Comparison of ENCODE assay signal across 24 mouse cellular contexts in the genomic region with DNA sequence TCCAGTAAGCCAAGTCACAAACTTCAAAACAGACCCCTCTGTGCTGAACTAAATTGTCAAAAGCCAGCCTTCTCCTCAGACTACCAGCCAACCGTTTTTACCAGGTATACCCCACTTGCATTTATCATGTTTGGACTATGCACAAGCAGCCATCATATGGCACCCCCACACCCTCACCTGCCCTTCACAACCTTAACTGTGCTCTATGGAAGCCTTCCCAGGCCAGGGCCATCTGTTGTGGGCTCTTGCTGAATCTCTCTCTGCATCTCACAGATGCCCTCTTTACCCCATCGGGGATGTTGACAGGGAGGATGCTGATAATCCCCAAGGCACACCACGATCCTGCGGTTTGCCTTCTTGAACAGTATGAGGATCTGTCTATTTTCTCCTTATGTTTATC.
DNase-seq lines count a peak whose midpoint lies in the region; ATAC-seq lines count a peak whose summit lies in the region.
"Had no signal": no experiment of that assay in that cellular context is flagged by ENCODE, and none has a peak within 500 bp of the region (broad histone marks: within the 10 kb centered on the region; RNA-seq: fewer than 3 reads in every experiment).

No protein-coding gene starts in this region.

- H3K9me3 ChIP-seq in heart, embryonic 12.5 days (replicated peaks), result no peaks in the 10 kb centered on the region
- H3K9me3 ChIP-seq in midbrain, embryonic 16.5 days (replicated peaks; ENCODE audit: control insufficient read depth, low read length, poor library complexity, severe bottlenecking), result no peaks in the 10 kb centered on the region
- H3K9me3 ChIP-seq: G1E; hindbrain, embryonic 12.5 days; liver, embryonic 12.5 days; neural tube, embryonic 15.5 days had no signal

- no peak for ATAC-seq in heart, embryonic 12.5 days (ENCODE audit: insufficient number of reproducible peaks, low FRiP score)
- ATAC-seq in midbrain, embryonic 16.5 days, result no peak
- no peak for ATAC-seq in megakaryocyte, adult 5-6 weeks (ENCODE audit: poor library complexity, severe bottlenecking)
- ATAC-seq: forebrain, postnatal 0 days; intestine, embryonic 16.5 days; liver, embryonic 12.5 days; liver, postnatal 0 days had no signal

- H3K4me2 ChIP-seq in heart, embryonic 12.5 days, result no peak overlapping the region
- H3K4me2 ChIP-seq in midbrain, embryonic 16.5 days (ENCODE audit: low read length), result no peak overlapping the region
- H3K4me2 ChIP-seq: hindbrain, embryonic 12.5 days; liver, embryonic 12.5 days; neural tube, embryonic 15.5 days had no signal

- DNase-seq in heart, adult 11 months, result peak; percentile 82
- peak; percentile 64 for DNase-seq in cerebellum, adult 11 months
- peak; percentile 87 for DNase-seq in cerebellum, adult 9-10 months
- DNase-seq in cerebellum, postnatal 36 days, result peak; percentile 67 to 73
- DNase-seq: adrenal gland, postnatal 10 days; forebrain, postnatal 0 days; heart, postnatal 14 days; kidney, adult 9 months; kidney, postnatal 10 days; liver, postnatal 0 days; midbrain, embryonic 14.5 days; retina, postnatal 1 day; right cerebral cortex, postnatal 14 days; thymus, postnatal 4 days had no signal

- H3K27me3 ChIP-seq in heart, embryonic 12.5 days (replicated peaks), result no peaks in the 10 kb centered on the region
- no peaks in the 10 kb centered on the region for H3K27me3 ChIP-seq in midbrain, embryonic 16.5 days (ENCODE audit: control insufficient read depth, insufficient read depth, low read depth, low read length)
- H3K27me3 ChIP-seq: hindbrain, embryonic 12.5 days; liver, embryonic 12.5 days; neural tube, embryonic 15.5 days had no signal

- WGBS in heart, embryonic 12.5 days, result 83% methylated on average over 4 of the region's 4 CpGs
- WGBS in midbrain, embryonic 16.5 days, result 92% methylated on average over 4 of the region's 4 CpGs

- H3K4me1 ChIP-seq in heart, embryonic 12.5 days (replicated peaks), result no peaks in the 10 kb centered on the region
- H3K4me1 ChIP-seq in midbrain, embryonic 16.5 days (ENCODE audit: control insufficient read depth, insufficient read depth, low read length), result no peaks in the 10 kb centered on the region; the same call in 1 of the 2 replicates
- H3K4me1 ChIP-seq: hindbrain, embryonic 12.5 days; liver, embryonic 12.5 days; neural tube, embryonic 15.5 days had no signal

- H3K36me3 ChIP-seq in heart, embryonic 12.5 days, result no peaks in the 10 kb centered on the region
- H3K36me3 ChIP-seq in midbrain, embryonic 16.5 days (ENCODE audit: control insufficient read depth, insufficient read depth, low read length), result no peaks in the 10 kb centered on the region
- H3K36me3 ChIP-seq: G1E; hindbrain, embryonic 12.5 days; liver, embryonic 12.5 days; neural tube, embryonic 15.5 days had no signal

- no peak overlapping the region for H3K9ac ChIP-seq in heart, embryonic 12.5 days
- H3K9ac ChIP-seq in midbrain, embryonic 16.5 days (ENCODE audit: low read depth, low read length), result no peak overlapping the region
- H3K9ac ChIP-seq: forebrain, postnatal 0 days; hindbrain, embryonic 12.5 days; liver, embryonic 12.5 days; liver, postnatal 0 days; neural tube, embryonic 15.5 days had no signal

- no peak overlapping the region for H3K27ac ChIP-seq in heart, embryonic 12.5 days (ENCODE audit: poor library complexity, severe bottlenecking)
- no peak overlapping the region for H3K27ac ChIP-seq in midbrain, embryonic 16.5 days (ENCODE audit: low read length)
- H3K27ac ChIP-seq: hindbrain, embryonic 12.5 days; liver, embryonic 12.5 days; macrophage; neural tube, embryonic 15.5 days had no signal

- no peak overlapping the region for H3K4me3 ChIP-seq in heart, embryonic 12.5 days
- no peak overlapping the region for H3K4me3 ChIP-seq in midbrain, embryonic 16.5 days (ENCODE audit: low read depth, low read length)
- H3K4me3 ChIP-seq: erythroblast, embryonic 14.5 days; hindbrain, embryonic 12.5 days; liver, embryonic 12.5 days; neural tube, embryonic 15.5 days had no signal
